Mouse (Mus musculus) induced T-regulatory cell, adult 2 months (primary cell): ENCODE data around the gene B630019K06Rik.
"Not testable (repeated sequence)": the region's sequence is repeated elsewhere in the genome, so short reads cannot be mapped to it uniquely, and the experiment has no call there.

Source experiments
- DNase-seq: peaks from one replicate; pipeline ENCODE4 v3.0.0-alpha.2; 2012; ENCODE audit warnings: low read depth

The B630019K06Rik gene

DNA sequence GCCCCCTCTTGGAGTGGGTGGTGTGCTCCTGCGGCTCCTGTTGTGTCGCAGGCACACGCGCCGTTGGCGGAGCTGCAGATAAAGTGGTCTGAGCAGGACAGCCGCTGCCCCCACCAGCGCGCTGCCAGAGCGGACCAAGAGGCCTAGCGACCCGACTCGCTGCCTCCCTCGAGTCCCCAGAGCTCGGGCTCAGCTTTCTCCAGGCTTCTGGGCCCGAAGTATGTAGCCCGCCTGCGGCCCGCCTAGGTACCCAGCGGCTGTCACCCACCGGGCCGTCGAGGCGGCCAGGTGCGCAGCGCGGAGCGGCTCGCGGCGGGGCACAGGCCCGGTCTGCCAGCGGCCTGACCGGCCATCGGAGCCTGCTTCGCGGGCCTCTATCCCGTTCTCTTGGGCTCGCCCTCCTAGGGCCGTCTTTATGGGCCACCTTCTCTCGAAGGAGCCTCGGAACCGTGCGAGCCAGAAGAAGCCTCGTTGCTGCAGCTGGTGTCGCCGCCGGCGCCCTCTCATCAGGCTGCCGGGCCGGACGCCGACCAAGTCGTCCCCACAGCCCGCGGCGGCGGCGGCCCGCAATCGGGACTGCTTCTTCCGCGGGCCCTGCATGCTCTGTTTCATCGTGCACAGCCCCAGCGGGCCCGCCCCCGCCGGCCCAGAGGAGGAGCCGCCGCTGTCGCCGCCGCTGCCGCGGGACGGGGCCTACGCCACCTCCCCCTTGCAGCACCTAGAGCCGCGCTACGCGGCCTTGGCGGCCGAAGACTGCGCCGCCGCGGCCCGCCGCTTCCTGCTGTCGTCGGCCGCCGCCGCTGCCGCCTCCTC lies at the start of gene B630019K06Rik:
TSS of gene B630019K06Rik (plus strand) at position 40 of the 813 bp plus-strand sequence.
- peak; percentile 62 for DNase-seq

GRCm38 (mm10) chrX:8843694-8844093 lies 48.5 kb upstream of the B630019K06Rik start, which contains the start of gene Gm6592:
Gene Gm6592, plus strand, starts transcription at chrX:8843994.
- no peak for DNase-seq

DNA sequence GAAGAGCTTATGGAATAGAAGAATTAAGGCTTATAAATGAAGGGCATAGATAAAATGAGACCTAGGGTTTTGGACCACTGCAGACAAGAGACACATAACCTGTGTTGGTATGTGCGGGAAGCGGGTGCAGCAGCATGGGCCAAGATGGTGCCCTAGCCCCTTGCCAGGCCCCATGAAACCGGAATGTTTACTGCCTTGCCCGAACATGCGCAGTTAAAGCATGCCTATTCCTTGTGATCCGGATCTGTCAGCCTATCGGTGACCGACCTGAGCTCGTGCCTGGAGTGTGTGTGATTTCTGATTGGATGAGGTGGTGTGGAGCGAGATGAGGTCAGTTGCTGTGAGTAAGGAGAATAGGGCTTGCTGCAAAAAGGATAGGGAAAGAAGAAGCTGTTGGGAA lies 39.7 kb upstream of the B630019K06Rik start:
- DNase-seq, result no peak

GRCm38 (mm10) chrX:8864331-8864730 lies 27.9 kb upstream of the B630019K06Rik start:
- DNase-seq, result peak; percentile 64

DNA sequence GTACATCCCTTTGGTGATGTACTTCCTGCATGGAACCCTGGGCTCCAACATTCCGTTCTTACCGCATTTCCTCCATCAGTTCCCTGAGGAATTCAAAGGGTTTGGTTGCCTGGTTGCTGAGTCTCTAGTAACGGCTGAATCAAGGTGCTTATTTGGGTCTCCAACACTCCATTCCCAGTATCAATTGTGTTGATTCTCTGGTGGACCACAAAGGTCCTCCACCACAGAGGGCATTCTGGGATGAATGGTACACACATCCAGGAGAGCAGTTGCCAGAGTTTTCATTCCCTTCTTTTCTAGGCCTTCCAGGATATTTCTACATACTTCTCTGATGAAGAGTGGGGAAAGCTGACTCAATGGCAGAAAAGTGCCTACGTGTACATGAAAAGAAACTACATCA lies 18.2 kb upstream of the B630019K06Rik start, which contains the start of gene Gm5751:
TSS of gene Gm5751 (plus strand) at position 301 of the 400 bp plus-strand sequence.
- DNase-seq, result not testable (repeated sequence)

- no peak for DNase-seq
Observed at GRCm38 (mm10) chrX:8884336-8884735, 7.8 kb upstream of the B630019K06Rik start.

DNA sequence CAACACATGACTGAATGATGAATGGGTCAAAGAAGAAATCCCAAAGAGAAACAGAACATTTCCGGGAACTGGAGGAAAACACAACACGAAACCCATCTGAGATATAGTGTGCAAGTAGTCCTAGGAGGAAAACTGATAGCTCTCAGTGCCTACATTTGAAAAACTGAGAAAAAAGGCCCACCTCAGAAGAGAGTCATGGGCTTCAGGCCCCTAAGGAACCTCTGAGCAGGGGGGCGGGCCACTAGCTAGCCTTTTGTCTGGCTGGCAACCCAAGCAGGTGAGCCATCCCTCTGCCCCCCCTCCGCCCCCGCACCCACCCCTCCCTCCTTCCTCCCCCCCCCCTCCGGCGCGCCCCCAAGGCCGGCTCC lies 223 bp upstream of the B630019K06Rik start:
- DNase-seq, result no peak

DNA sequence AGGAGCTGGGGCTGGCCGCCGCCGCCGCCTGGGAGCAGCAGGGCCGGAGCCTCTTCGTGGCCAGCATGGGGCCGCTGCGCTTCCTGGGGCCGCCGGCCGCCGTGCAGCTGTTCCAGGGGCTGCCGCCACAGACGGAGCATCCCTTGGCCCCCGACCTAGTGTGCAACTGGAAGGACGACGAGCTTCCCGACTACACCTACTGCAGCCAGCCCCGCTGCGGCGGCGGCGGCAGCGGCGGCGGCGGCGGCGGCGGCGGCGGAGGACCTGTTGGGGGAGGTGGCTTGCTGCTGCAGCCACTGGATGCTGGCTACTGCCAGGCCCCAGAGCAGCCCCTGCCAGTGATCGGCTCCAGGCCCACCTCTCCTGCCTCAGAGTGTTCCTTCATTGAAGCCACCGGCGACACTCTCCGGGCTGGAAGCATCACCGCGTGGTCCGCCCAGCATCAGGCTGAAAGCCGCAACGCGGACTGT lies 1.0 kb downstream of the B630019K06Rik start:
- no peak for DNase-seq

DNA sequence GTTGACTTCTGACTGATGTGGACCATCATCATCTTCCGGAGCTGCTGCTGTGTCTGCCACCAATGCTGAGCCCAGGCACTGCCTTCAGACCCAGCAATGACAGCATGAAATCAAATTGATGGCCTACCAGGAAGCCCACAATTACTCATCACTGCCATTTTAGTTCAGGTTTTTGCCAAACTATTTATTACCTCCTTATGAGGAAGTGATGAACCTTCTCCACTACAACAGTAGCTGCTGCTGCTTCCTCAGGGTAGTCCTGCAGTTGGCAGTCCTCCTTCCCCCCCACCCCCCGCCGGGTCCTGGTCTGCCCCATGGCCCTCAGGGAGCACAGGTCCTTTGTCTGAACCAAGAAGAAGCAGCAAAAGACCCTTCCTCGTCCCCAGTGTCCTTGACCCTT lies 8.6 kb downstream of the B630019K06Rik start:
- DNase-seq, result no peak

GRCm38 (mm10) chrX:8901906-8902472 lies 9.8 kb downstream of the B630019K06Rik start:
- DNase-seq, result no peak

DNA sequence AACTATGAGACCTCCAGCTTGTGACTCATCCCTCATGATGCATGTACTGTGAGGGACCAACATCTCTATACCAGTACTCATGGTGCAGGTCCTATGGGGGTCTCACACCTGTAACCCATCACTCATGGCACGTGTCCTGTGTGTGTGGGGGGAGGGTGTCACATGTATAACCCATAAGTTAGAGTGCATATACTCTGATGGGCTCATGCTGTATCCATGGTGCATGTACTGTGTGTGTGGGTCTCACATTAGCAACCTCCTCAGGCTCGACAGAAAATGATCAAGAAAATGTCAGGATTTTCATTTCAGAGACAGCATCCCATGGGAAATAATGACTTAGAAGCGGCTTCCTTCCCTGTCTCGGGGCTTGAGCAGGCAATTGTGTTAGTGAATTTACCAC lies 28.9 kb downstream of the B630019K06Rik start:
- DNase-seq, result no peak

GRCm38 (mm10) chrX:8921813-8922607 lies 29.8 kb downstream of the B630019K06Rik start:
- peak; percentile 0 for DNase-seq

- no peak for DNase-seq
Observed at GRCm38 (mm10) chrX:8927308-8927707, 35.1 kb downstream of the B630019K06Rik start.

DNA sequence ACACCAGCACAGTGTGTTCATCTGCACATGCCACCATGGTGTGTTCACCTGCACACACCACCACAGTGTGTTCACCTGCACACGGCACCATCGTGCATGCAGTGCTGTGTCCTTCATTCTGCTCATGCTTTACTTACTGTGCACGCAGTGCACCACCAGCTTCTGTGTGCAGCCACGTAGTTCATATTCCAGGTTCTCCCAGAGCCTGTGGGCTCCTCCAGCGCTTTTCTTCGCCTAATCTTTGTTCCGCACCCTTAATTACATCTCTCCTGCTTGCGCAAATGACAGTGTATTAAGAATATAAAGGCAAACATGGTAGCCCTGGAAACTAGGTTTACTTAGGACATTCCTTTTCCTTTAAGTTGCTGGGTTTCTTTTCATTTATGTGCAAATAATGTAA lies 51.9 kb downstream of the B630019K06Rik start:
- no peak for DNase-seq
